32 mouse cellular contexts compared by ENCODE assay signal in genomic region chr14:93441852-93442251, GRCm38 (mm10).
"Had no signal": no experiment of that assay in that cellular context is flagged by ENCODE, and none has a peak within 500 bp of the region (broad histone marks: within the 10 kb centered on the region; RNA-seq: fewer than 3 reads in every experiment).

No protein-coding gene starts in this region.

- H3K4me2 ChIP-seq: limb, embryonic 12.5 days; limb, embryonic 13.5 days; limb, embryonic 15.5 days; liver, embryonic 11.5 days; liver, embryonic 12.5 days; liver, embryonic 13.5 days; liver, embryonic 15.5 days; lung, embryonic 14.5 days; lung, embryonic 15.5 days; midbrain, embryonic 11.5 days; midbrain, embryonic 12.5 days; midbrain, embryonic 13.5 days; midbrain, embryonic 15.5 days; neural tube, embryonic 12.5 days had no signal

- H3K27ac ChIP-seq: limb, embryonic 10.5 days; limb, embryonic 12.5 days; limb, embryonic 13.5 days; limb, embryonic 15.5 days; liver, embryonic 12.5 days; liver, embryonic 13.5 days; liver, embryonic 14.5 days; liver, embryonic 15.5 days; lung, embryonic 15.5 days; macrophage; midbrain, embryonic 10.5 days; midbrain, embryonic 12.5 days; midbrain, embryonic 13.5 days; midbrain, embryonic 15.5 days; neural tube, embryonic 12.5 days had no signal

- H3K36me3 ChIP-seq: limb, embryonic 10.5 days; limb, embryonic 12.5 days; limb, embryonic 13.5 days; limb, embryonic 15.5 days; liver, embryonic 12.5 days; liver, embryonic 13.5 days; liver, embryonic 15.5 days; lung, embryonic 15.5 days; midbrain, embryonic 10.5 days; midbrain, embryonic 12.5 days; midbrain, embryonic 13.5 days; midbrain, embryonic 15.5 days; neural tube, embryonic 12.5 days had no signal

- H3K9me3 ChIP-seq: limb, embryonic 10.5 days; limb, embryonic 12.5 days; limb, embryonic 13.5 days; limb, embryonic 15.5 days; liver, embryonic 12.5 days; liver, embryonic 13.5 days; liver, embryonic 15.5 days; lung, embryonic 15.5 days; megakaryocyte, embryonic 14.5 days; midbrain, embryonic 10.5 days; midbrain, embryonic 12.5 days; midbrain, embryonic 13.5 days; midbrain, embryonic 15.5 days; neural tube, embryonic 12.5 days had no signal

- H3K9ac ChIP-seq: limb, embryonic 12.5 days; limb, embryonic 13.5 days; limb, embryonic 15.5 days; liver, embryonic 12.5 days; liver, embryonic 13.5 days; liver, embryonic 14.5 days; liver, embryonic 15.5 days; liver, postnatal 0 days; lung, embryonic 14.5 days; lung, embryonic 15.5 days; midbrain, embryonic 12.5 days; midbrain, embryonic 13.5 days; midbrain, embryonic 15.5 days; neural tube, embryonic 12.5 days had no signal

- DNase-seq: left cerebral cortex, postnatal 4 days; liver; liver, embryonic 13.5 days; liver, postnatal 0 days; lung, adult 18-20 months; lung, adult 2 months; lung, embryonic 14.5 days; lung, postnatal 10 days; lung, postnatal 14 days; lung, postnatal 36 days; lung, postnatal 4 days; midbrain, embryonic 14.5 days had no signal

- H3K4me3 ChIP-seq: limb, embryonic 10.5 days; limb, embryonic 12.5 days; limb, embryonic 13.5 days; limb, embryonic 15.5 days; liver, embryonic 12.5 days; liver, embryonic 13.5 days; liver, embryonic 15.5 days; lung, embryonic 15.5 days; megakaryocyte, embryonic 14.5 days; midbrain, embryonic 10.5 days; midbrain, embryonic 12.5 days; midbrain, embryonic 13.5 days; midbrain, embryonic 15.5 days; myocyte; neural tube, embryonic 12.5 days had no signal

- H3K27me3 ChIP-seq: limb, embryonic 12.5 days; limb, embryonic 13.5 days; limb, embryonic 15.5 days; liver, embryonic 12.5 days; liver, embryonic 13.5 days; liver, embryonic 15.5 days; lung, embryonic 15.5 days; megakaryocyte, embryonic 14.5 days; midbrain, embryonic 12.5 days; midbrain, embryonic 13.5 days; midbrain, embryonic 15.5 days; neural tube, embryonic 12.5 days had no signal

- H3K4me1 ChIP-seq: limb, embryonic 10.5 days; limb, embryonic 12.5 days; limb, embryonic 13.5 days; limb, embryonic 15.5 days; liver, embryonic 12.5 days; liver, embryonic 13.5 days; liver, embryonic 15.5 days; lung, embryonic 15.5 days; megakaryocyte, embryonic 14.5 days; midbrain, embryonic 10.5 days; midbrain, embryonic 12.5 days; midbrain, embryonic 13.5 days; midbrain, embryonic 15.5 days; neural tube, embryonic 12.5 days had no signal

- ATAC-seq: liver, embryonic 12.5 days; liver, postnatal 0 days; lung, postnatal 0 days; midbrain, embryonic 13.5 days; midbrain, embryonic 15.5 days; midbrain, embryonic 16.5 days had no signal
